Mouse (Mus musculus) lung, embryonic 16.5 days (tissue): ENCODE measurements around the gene Alox5. TPM values are rescaled to one million over a fixed set of nuclear protein-coding genes. Genes with fewer than 3 reads are reported as not detected.

Experiments used
- ATAC-seq: fragments of 200-750 bp; cut with Nextera tagmentation; 2 replicates; pipeline ENCODE4 v1.8.0; 2017; ENCODE audit warnings: low read depth, mild to moderate bottlenecking, moderate library complexity
- H3K27ac ChIP-seq: fragments of 300-500 bp; sonication (generic); 2 replicates; pipeline ENCODE4 v1.5.1; 2014; ENCODE audit warnings: mild to moderate bottlenecking, control low read depth, low read length
- H3K27me3 ChIP-seq: fragments of 300-500 bp; sonication (generic); 2 replicates; pipeline ENCODE4 v1.6.1; 2014; ENCODE audit warnings: low read depth, low read length, mixed read lengths; ENCODE audit not compliant: control insufficient read depth, insufficient read depth
- H3K36me3 ChIP-seq: fragments of 300-500 bp; sonication (generic); 2 replicates; pipeline ENCODE4 v1.6.1; 2014; ENCODE audit warnings: low read length; ENCODE audit not compliant: control insufficient read depth, insufficient read depth
- H3K4me1 ChIP-seq: fragments of 300-500 bp; sonication (generic); replicated peaks from 2 replicates; pipeline ENCODE4 v1.6.1; 2014; ENCODE audit warnings: low read length, mixed read lengths; ENCODE audit not compliant: control insufficient read depth, insufficient read depth
- H3K4me2 ChIP-seq: fragments of 300-500 bp; sonication (generic); 2 replicates; pipeline ENCODE4 v1.6.1; 2014; ENCODE audit warnings: low read depth, low read length, control low read depth
- H3K4me3 ChIP-seq: fragments of 300-500 bp; sonication (generic); 2 replicates; pipeline ENCODE4 v1.5.1; 2014; ENCODE audit warnings: mild to moderate bottlenecking, low read length, control low read depth
- H3K9ac ChIP-seq: fragments of 300-500 bp; sonication (generic); 2 replicates; pipeline ENCODE4 v1.6.1; 2014; ENCODE audit warnings: low read length, control low read depth
- H3K9me3 ChIP-seq: fragments of 300-500 bp; sonication (generic); 2 replicates; pipeline ENCODE4 v1.6.1; 2016; ENCODE audit warnings: low read length; ENCODE audit not compliant: control insufficient read depth
- WGBS: fragments of 180-500 bp; shearing (Covaris S2); extraction: QIAGEN DNeasy Blood & Tissue Kit; methylation state at CpG from one replicate; pipeline ENCODE4 v1.1.7; 2014; 5-methylcytosine and 5-hydroxymethylcytosine counted together
- polyA plus RNA-seq: library from polyadenylated mRNA; unstranded; fragments of >200 nt; fragmentation: Nextera tagmentation; extraction: Ambion mirVana; gene quantifications from 2 replicates; pipeline ENCODE4 v1.2.1, GENCODE M21; 2015

The Alox5 gene
- polyA plus RNA-seq, 1 experiment from 2014 or later, result 0.93 TPM

DNA sequence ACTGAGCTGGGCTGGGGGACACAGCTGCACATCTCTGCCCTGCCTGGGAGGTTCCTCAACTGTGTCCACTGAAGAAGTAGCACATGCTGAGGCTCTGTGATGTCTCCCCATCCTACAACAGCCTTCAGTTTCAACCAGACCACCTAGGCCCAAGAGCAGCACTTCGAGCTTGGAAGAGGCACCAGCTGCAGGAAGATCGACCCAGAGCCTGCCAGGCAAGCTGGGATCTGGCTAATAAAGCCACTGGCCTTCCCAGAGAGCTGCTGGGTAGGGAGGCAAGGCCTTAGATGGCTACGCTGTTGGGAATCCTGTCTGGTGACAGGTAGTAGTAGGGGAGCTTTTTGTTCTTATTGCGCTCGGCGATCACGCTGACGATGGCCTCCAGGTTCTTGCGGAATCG lies 50.5 kb downstream of the Alox5 start:
- Histone ChIP-seq H3K4me1 (no peaks in the 10 kb centered on the region), H3K36me3 (no peaks in the 10 kb centered on the region; the same call in 1 of the 2 replicates), H3K27ac (no peak overlapping the region), H3K4me2 (no peak overlapping the region), H3K4me3 (no peak overlapping the region), H3K9ac (no peak overlapping the region), H3K27me3 (no peaks in the 10 kb centered on the region), H3K9me3 (no peaks in the 10 kb centered on the region)
- WGBS, result 93% methylated on average over 10 of the region's 10 CpGs
- ATAC-seq, result no peak

DNA sequence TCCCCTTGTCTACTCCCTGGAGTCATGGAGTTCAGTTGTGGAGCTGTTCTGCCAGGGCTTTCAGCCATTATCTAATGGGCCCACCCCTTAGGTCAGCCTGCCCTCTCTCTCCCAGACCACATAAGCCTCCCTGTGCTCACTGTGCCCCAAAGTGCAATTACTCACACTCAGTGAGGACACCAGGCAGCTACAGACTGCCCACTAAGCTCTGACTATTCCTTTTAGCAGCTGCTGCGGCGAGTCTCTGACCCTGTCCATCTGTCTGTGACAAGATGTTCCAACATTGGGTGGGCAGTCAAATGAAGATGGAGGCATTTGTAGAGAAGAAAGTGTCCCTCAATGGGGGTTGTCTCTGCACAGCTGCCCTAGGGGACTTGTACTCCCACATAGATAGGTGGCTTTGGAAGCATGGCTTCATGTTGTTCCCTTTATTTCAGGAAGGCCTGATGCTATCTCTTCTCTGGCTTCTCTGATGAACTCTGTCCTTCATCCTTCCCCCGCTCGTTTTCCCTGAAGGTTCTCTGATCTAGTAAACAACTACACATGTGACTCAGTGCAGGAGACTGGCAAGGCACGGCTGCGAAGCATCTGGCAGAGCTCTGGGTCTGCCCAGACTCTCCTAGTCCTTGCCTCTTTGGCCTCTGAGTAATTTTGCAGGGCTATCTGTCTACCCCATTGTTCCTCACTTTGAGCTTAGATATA lies 52.9 kb downstream of the Alox5 start:
- no peak for ATAC-seq
- no peaks in the 10 kb centered on the region for H3K27me3 ChIP-seq
- H3K9ac ChIP-seq, result no peak overlapping the region
- 76% methylated on average over 6 of the region's 6 CpGs for WGBS
- H3K36me3 ChIP-seq, result no peaks in the 10 kb centered on the region; the same call in 1 of the 2 replicates
- H3K4me3 ChIP-seq, result no peak overlapping the region
- no peak overlapping the region for H3K27ac ChIP-seq
- H3K4me1 ChIP-seq, result no peaks in the 10 kb centered on the region
- no peaks in the 10 kb centered on the region for H3K9me3 ChIP-seq
- H3K4me2 ChIP-seq, result no peak overlapping the region

DNA sequence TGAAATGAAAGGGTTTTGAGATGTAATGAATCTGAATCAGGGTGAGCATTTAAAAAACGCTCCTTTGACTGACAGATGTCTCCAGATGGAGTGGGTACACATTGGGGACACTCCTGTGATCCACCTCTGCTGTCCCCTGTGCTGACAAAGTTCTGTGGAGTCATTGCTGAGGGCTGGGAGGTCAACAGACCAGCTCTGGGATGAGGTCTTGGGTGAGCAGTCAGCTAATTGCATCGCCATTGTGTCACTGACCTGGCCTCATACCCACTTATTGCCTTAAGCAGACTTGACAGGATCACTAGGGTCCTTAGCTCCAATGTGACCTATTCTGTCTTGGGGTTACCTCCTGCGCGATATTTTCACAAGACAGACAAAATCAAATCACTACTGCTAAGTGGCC lies 53.8 kb downstream of the Alox5 start:
- Histone ChIP-seq H3K4me2 (no peak overlapping the region), H3K27me3 (no peaks in the 10 kb centered on the region), H3K27ac (no peak overlapping the region), H3K4me3 (no peak overlapping the region), H3K36me3 (no peaks in the 10 kb centered on the region; the same call in 1 of the 2 replicates), H3K9ac (no peak overlapping the region), H3K4me1 (no peaks in the 10 kb centered on the region), H3K9me3 (no peaks in the 10 kb centered on the region)
- no peak for ATAC-seq
- 88% methylated on average over 4 of the region's 4 CpGs for WGBS

DNA sequence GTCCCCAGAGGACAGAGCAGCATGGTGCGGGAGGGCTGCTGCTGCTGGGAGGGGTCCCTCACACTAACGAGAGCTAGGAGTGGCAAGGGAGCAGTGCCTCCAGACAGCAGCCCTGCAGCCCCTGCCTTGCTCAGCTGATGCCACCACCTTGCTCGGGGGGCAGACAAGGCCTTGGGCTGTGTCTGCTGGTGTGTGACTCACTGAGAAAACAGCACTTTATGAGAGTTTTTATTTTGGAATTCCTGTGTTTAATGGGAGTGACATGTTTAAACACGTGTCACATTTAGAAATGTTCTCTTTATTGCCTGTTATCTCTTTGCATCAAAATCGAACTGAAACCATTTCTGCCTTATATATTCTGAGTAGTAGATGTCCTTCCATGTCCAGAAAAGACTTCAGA lies 54.3 kb downstream of the Alox5 start:
- ATAC-seq, result no peak
- 70% methylated on average over 5 of the region's 5 CpGs for WGBS
- no peaks in the 10 kb centered on the region; the same call in 1 of the 2 replicates for H3K36me3 ChIP-seq

DNA sequence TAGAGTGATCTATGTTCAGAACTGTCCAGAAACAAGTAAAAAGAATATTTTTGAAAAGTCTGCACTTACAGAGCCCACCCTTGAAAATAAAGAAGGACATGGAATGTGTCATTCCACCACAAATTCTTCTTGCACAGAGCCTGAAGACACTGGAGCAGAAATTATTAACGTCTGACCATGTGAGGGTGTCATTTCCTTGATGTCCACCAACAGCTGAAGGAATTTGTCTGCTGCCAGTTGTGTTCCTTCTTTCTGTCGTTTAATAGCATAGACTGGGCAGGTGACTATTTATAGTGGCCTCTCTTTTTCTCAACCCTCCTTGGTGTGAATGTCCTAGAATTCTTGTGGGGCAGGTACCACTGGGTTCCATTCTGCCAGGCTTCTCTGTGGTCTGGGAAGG lies 54.8 kb downstream of the Alox5 start:
- Histone ChIP-seq H3K27me3 (no peaks in the 10 kb centered on the region), H3K27ac (no peak overlapping the region), H3K9me3 (no peaks in the 10 kb centered on the region), H3K4me2 (no peak overlapping the region), H3K4me1 (no peaks in the 10 kb centered on the region), H3K4me3 (no peak overlapping the region), H3K9ac (no peak overlapping the region), H3K36me3 (no peaks in the 10 kb centered on the region; the same call in 1 of the 2 replicates)
- no peak for ATAC-seq
- 56% methylated on average over 2 of the region's 2 CpGs for WGBS

More for the DNA sequence above, 54.3 kb downstream of the Alox5 start:
- no peaks in the 10 kb centered on the region for H3K4me1 ChIP-seq
- H3K4me3 ChIP-seq, result no peak overlapping the region
- no peak overlapping the region for H3K27ac ChIP-seq
- H3K9ac ChIP-seq, result no peak overlapping the region
- no peaks in the 10 kb centered on the region for H3K9me3 ChIP-seq
- no peak overlapping the region for H3K4me2 ChIP-seq
- H3K27me3 ChIP-seq, result no peaks in the 10 kb centered on the region

DNA sequence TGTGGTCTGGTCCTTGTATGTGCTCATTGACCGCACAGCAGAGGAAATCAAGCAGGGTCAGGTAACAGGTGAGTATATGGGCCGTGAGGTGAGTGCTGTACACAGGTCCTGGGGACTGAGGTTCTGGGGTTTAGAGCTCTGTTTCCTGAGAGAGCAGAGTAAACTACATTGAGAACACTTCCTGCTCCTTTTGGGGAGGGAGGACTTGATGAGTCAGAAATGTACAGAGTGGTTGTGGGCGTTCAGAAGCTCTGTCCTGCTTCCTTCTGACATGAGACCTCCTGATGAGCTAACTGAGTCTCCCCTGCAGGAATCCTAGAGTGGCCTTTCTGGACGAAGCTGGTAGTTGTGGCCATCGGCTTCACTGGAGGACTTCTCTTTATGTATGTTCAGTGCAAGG lies 55.3 kb downstream of the Alox5 start:
- Histone ChIP-seq H3K27me3 (no peaks in the 10 kb centered on the region), H3K9me3 (no peaks in the 10 kb centered on the region), H3K36me3 (no peaks in the 10 kb centered on the region; the same call in 1 of the 2 replicates), H3K9ac (no peak overlapping the region), H3K4me1 (no peaks in the 10 kb centered on the region), H3K27ac (no peak overlapping the region), H3K4me3 (no peak overlapping the region), H3K4me2 (no peak overlapping the region)
- no peak for ATAC-seq
- WGBS, result 85% methylated on average over 5 of the region's 5 CpGs

DNA sequence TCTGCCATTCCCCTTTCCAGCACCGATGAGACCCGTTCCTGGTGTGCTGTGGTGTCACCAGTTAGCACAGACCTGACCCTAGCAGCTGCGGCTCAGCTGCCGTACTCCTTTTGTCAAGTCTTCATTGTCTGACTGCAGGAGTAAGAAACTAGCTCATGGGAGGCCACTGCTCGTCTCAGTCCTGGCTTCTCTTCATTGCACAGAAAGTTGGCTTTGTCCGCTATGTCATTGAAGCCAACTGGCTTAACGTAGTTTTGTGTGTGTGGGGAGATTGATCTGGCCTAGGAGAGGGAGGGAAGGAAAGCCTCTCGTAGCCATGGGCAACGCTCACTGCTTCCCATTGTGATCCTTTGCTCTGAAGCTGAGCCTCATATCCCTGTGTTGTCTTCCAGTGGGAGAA lies 55.7 kb downstream of the Alox5 start:
- Histone ChIP-seq H3K4me2 (no peak overlapping the region), H3K9ac (no peak overlapping the region), H3K36me3 (no peaks in the 10 kb centered on the region; the same call in 1 of the 2 replicates), H3K27ac (no peak overlapping the region), H3K27me3 (no peaks in the 10 kb centered on the region), H3K4me3 (no peak overlapping the region), H3K9me3 (no peaks in the 10 kb centered on the region), H3K4me1 (no peaks in the 10 kb centered on the region)
- WGBS, result 90% methylated on average over 9 of the region's 9 CpGs
- ATAC-seq, result no peak

DNA sequence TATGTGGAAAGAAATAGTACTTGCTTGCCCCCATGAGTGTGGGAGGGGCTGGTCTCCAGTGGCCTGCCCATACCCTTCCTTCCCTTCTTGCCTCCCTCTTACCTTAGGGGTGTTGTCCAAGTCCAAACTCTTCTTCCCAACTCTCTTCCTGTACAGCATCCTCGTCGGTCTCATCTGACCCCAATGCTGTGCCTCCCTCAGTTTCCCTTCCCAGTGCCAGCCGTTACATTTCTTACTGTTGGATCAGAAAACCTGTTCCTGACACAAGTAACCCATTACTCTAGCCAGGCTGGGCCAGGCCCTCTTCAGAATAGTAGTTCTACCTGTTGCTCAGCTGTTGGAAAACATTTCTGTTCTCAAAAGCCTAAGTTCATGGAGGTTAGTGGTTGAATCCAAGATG lies 58.6 kb downstream of the Alox5 start:
- H3K36me3 ChIP-seq, result no peaks in the 10 kb centered on the region; the same call in 1 of the 2 replicates
- no peaks in the 10 kb centered on the region for H3K9me3 ChIP-seq
- H3K4me3 ChIP-seq, result no peak overlapping the region
- no peak overlapping the region for H3K27ac ChIP-seq
- H3K4me2 ChIP-seq, result no peak overlapping the region
- 88% methylated on average over 3 of the region's 3 CpGs for WGBS
- peaks cover 2% of the 10 kb centered on the region; the same call in 1 of the 2 replicates for H3K4me1 ChIP-seq
- ATAC-seq, result no peak
- no peak overlapping the region for H3K9ac ChIP-seq
- no peaks in the 10 kb centered on the region for H3K27me3 ChIP-seq

DNA sequence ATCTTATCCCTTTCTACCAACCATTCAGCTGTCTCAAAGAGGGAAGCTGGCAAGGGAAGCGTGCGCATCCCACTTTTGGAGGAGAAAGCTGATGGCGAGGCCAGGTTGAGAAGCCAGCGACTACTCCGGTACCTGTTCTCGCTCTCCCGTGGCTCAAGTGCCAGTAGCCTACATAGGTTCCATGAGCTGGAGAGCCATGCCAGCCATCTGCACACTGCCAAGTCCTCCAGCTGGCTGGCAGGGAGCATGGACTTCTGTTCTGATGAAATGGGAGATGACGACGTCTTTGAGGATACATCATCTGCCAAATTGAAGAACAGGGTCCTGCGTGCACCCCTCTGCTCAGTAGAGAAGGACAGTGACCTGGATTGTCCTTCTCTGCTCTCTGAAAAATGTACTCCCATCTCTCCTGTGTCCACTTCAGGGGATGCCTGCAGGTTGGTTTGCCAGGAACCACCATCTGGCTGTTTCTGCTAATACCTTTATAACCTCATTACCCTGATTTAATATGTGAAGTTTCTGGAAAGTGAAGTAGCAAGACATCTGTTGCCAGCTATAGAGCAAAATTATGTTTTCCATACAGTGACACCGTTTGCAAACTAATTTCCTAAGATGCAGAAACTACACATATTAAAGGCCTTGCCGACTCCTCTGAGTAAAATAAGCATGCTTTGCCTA lies 59.1 kb downstream of the Alox5 start:
- H3K36me3 ChIP-seq, result no peaks in the 10 kb centered on the region; the same call in 1 of the 2 replicates
- no peaks in the 10 kb centered on the region for H3K9me3 ChIP-seq
- 96% methylated on average over 12 of the region's 12 CpGs for WGBS
- H3K9ac ChIP-seq, result no peak overlapping the region
- H3K27me3 ChIP-seq, result no peaks in the 10 kb centered on the region
- H3K4me2 ChIP-seq, result no peak overlapping the region
- H3K27ac ChIP-seq, result no peak overlapping the region
- no peak for ATAC-seq
- peaks cover 2% of the 10 kb centered on the region; the same call in 1 of the 2 replicates for H3K4me1 ChIP-seq
- H3K4me3 ChIP-seq, result no peak overlapping the region
